Mouse (Mus musculus) layer of hippocampus, postnatal 25 days (tissue): ENCODE data around the gene Vmn1r2. TPM values are rescaled to one million over a fixed set of nuclear protein-coding genes. Genes with fewer than 3 reads are reported as not detected.
"Not testable (repeated sequence)": the region's sequence is repeated elsewhere in the genome, so short reads cannot be mapped to it uniquely, and the experiment has no call there.

Source experiments
- DNase-seq, 2 experiments: peaks; one replicate each; pipeline ENCODE4 v3.0.0; 2022; ENCODE audit warnings: mixed read lengths in 2 of 2, low spot score in 1 of 2; ENCODE audit errors: extremely low spot score in 1 of 2
- total RNA-seq, 2 experiments: library from RNA; stranded (reverse); gene quantifications; 2 replicates each; pipeline ENCODE4 v1.2.3; 2021

Gene Vmn1r2
- not detected for total RNA-seq

GRCm38 (mm10) chr4:3167020-3167419 lies at the start of gene Vmn1r2:
TSS of gene Vmn1r2 (plus strand) at chr4:3167320.
- not testable (repeated sequence) for DNase-seq

- DNase-seq: not testable (repeated sequence)
Measured at GRCm38 (mm10) chr4:3147926-3148325, 19.2 kb upstream of the Vmn1r2 start.

- not testable (repeated sequence) for DNase-seq
Measured at GRCm38 (mm10) chr4:3153320-3153719, 13.8 kb upstream of the Vmn1r2 start.

GRCm38 (mm10) chr4:3164429-3164828 lies 2.7 kb upstream of the Vmn1r2 start:
- DNase-seq: not testable (repeated sequence)

- no peak for DNase-seq
Measured at GRCm38 (mm10) chr4:3165046-3165445, 2.1 kb upstream of the Vmn1r2 start.

GRCm38 (mm10) chr4:3174586-3174985 lies 7.5 kb downstream of the Vmn1r2 start:
- not testable (repeated sequence) for DNase-seq

GRCm38 (mm10) chr4:3175756-3176155 lies 8.6 kb downstream of the Vmn1r2 start:
- DNase-seq: not testable (repeated sequence)

- not testable (repeated sequence) for DNase-seq
Measured at GRCm38 (mm10) chr4:3176195-3176594, 9.1 kb downstream of the Vmn1r2 start.

- not testable (repeated sequence) for DNase-seq
Measured at GRCm38 (mm10) chr4:3176746-3177490, 9.8 kb downstream of the Vmn1r2 start.

- not testable (repeated sequence) for DNase-seq
Measured at GRCm38 (mm10) chr4:3185258-3185657, 18.1 kb downstream of the Vmn1r2 start, which contains the start of gene Vmn1r3. TSS of gene Vmn1r3 (minus strand) at chr4:3185358.

GRCm38 (mm10) chr4:3209643-3210217 lies 42.6 kb downstream of the Vmn1r2 start:
- not testable (repeated sequence) for DNase-seq

GRCm38 (mm10) chr4:3213349-3213748 lies 46.2 kb downstream of the Vmn1r2 start:
- DNase-seq: not testable (repeated sequence)

- DNase-seq: not testable (repeated sequence)
Measured at GRCm38 (mm10) chr4:3216382-3216781, 49.3 kb downstream of the Vmn1r2 start.

Other genes starting within 250 kb of the Vmn1r2 start
- not detected for gene Vmn1r3, start 18.0 kb downstream of the Vmn1r2 start, total RNA-seq